Mouse (Mus musculus): ENCODE data around the gene Camk1d.

DNA sequence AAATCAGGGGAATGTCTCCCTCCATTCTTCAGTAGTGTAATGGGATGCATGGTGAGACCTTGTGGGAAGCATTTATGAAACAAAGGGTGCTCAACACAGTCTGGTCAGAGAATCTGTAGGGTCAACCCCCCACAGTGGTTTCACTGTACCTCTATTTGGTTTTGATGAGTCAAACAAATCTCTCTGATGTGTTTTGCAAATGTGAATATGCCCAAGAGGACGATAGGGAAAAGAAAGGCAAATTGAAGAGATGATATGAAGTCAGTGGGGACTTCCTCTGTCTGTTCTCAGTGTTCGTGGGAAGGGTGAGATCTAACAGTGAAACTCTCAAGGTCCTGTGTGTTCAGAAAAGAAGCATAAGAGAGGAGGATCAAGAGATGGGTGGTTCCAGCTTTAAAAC, 318.4 kb downstream of the Camk1d start:
- TF ChIP-seq CTCF (IDR thresholded peaks at IDR 0.05; ENCODE audit: borderline replicate concordance, insufficient read depth, low read depth, low read length) (no peak), POLR2A (IDR thresholded peaks at IDR 0.05; ENCODE audit: borderline replicate concordance, insufficient read depth, low read length) (no peak)
